Mouse (Mus musculus) heart, adult 9 months (tissue): ENCODE data around the gene Acsm1.

Source experiments
- DNase-seq, 2 experiments: peaks; one replicate each; pipeline ENCODE4 v3.0.0; 2022; ENCODE audit warnings: low spot score in 2 of 2

Gene Acsm1

DNA sequence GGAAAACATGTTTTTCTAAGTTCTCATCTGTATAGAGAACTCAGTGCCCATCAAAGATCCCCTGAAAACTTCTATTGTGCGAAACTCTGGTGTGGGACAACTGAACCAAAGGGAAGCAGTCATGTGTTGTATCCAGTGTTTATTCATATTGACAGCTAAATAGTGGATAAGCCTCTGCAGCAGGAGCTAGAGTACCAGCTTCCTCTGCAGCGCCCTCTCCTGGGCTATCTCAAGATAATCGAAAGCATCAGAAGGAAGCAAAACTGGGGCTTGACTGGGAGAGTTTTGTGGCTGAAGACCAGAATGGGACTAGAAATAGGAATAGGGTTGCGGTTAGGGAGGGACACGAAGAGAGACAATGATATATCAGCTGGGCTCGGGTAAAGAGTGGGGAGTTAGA is 64.1 kb downstream of the Acsm1 start:
- DNase-seq = no peak

DNA sequence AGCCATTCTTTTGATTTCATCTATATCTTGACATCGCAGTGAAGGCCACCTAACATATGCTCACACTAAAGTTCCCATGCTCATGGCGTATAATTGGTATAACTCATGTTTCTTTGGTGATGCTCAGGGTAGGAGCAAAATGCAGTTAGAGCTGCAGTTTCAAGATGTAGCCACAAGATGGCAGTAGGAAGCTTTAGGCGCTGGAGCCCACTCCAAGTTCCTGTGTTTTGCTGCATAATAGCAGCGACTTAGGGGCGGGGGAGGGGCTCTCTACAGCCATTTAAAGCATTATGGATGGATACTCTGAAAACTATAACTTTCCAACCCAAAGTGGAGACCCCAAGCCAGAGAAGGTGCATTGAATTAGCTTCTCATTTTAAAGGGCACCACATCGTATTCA is 66.6 kb downstream of the Acsm1 start:
- no peak for DNase-seq

DNA sequence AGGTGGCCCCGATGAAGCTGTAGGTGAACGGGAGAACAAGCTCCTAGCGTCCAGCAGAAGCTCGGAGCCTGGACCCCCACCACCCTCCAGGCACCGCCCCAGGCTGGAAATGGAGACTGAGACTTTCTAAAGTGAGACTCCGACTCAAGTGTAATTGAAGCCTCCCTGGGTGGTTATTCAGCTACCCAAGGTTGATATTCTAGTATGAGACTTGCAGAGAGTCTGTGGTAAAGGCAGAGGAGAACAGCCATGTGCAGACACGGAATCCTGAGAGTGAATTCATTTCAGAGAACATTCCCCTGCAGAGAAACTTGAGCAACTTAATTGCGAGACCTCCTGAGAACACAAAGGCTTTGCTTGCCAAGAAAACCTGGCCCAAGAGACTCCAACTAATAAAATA is 73.3 kb downstream of the Acsm1 start:
- DNase-seq = no peak

DNA sequence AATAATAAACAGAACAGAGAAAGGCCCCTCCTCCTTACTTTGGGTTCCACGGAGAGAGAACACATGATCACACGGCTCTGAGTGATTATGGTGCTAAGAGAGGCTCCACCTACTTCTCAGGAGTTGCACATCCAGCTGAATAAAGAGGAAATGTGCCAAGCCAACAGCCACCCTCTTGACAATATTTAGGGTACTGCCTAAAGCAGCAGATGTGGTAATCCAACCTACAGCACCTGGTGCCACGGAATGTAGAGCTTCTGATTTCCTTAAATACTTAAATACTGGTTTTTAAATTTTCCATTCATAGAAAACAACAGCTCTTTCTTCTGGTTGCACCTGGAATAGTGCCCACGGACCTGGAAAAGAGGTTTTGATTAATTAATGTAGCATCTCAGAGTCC is 75.9 kb downstream of the Acsm1 start:
- no peak for DNase-seq

DNA sequence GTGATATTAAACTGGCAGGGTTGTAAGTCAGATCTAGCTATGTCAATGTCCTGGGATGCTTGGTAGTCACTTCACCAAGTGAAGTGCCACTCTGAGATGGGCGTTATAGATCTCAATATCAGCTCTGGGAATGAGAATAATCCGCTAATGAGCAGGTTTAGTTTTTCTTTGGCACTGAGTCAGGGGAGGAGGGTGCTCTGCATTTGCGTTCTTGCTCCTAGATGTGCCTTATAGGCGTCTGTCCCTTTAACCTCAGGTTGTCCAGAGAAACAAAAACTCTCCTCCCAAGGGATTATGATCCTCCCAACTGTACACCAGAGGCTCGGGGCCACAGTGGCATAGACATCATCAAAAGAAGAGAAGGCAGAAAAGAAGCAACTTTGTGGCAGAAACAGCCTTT is 82.9 kb downstream of the Acsm1 start, which contains the start of gene Acsm4:
Acsm4 (plus strand) TSS at position 301 of the 400 bp plus-strand sequence.
- DNase-seq = no peak

DNA sequence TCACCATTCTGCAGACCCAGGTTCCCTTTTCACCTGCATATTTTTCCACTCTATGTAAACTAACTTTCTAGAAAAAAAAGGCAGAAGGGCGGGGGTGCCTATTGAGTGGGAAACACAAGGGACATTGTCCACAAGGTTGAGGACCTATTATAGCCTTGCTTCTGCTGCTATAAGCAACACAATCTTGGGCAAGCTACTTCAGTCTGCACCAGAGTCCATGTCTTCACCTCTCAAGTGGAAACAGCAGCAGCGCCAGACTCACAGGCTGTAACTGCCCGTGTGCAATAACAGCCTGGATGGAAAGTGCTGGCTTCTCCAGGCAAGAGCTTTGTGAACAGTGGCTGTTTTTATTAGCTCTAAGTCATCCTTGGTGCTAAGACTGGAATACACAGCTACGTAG is 85.5 kb downstream of the Acsm1 start:
- DNase-seq = no peak

DNA sequence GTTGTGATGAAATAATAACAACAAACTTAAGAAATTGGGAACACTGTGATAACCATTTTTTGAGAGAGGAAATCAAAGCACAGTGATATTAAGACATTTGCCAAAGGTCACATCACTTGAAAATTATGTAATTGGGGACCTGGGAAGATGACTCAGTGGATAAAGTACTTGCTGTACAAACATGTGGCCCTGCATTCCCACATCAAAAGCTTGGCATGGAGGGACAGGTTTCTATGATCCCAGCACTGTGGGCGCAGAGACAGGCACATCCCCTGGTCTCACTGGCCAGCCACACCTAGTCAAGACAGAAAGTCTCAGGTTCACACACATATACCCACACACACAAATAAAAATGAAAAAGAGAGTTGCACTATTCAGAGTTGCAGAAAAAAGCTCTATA is 88.1 kb downstream of the Acsm1 start:
- DNase-seq = no peak
